Mouse (Mus musculus) intestine, embryonic 14.5 days (tissue): ENCODE data around the gene Dcaf10. TPM values are rescaled to one million over a fixed set of nuclear protein-coding genes. Genes with fewer than 3 reads are reported as not detected.

ENCODE experiments used
- ATAC-seq: fragments of 200-750 bp; cut with Nextera tagmentation; replicated peaks from 2 replicates; pipeline ENCODE4 v1.8.0; 2017; ENCODE audit warnings: low read depth, moderate number of reproducible peaks, moderate TSS enrichment, moderate library complexity; ENCODE audit not compliant: low FRiP score, low TSS enrichment
- DNase-seq: peaks from one replicate; pipeline ENCODE4 v3.0.0-alpha.2; 2018; ENCODE audit warnings: low spot score
- H3K27ac ChIP-seq: fragments of 300-500 bp; sonication (generic); 2 replicates; pipeline ENCODE4 v1.5.1; 2014; ENCODE audit warnings: low read depth, mild to moderate bottlenecking, control low read depth
- H3K27me3 ChIP-seq: fragments of 300-500 bp; sonication (generic); replicated peaks from 2 replicates; pipeline ENCODE4 v1.6.1; 2014; ENCODE audit warnings: low read length, control low read depth; ENCODE audit not compliant: control insufficient read depth, insufficient read depth
- H3K36me3 ChIP-seq: fragments of 300-500 bp; sonication (generic); 2 replicates; pipeline ENCODE4 v1.6.1; 2014; ENCODE audit warnings: low read length, control low read depth; ENCODE audit not compliant: control insufficient read depth, insufficient read depth
- H3K4me1 ChIP-seq: fragments of 300-500 bp; sonication (generic); replicated peaks from 2 replicates; pipeline ENCODE4 v1.6.1; 2014; ENCODE audit warnings: low read length, control low read depth, mixed read lengths; ENCODE audit not compliant: control insufficient read depth, insufficient read depth
- H3K4me2 ChIP-seq: fragments of 300-500 bp; sonication (generic); 2 replicates; pipeline ENCODE4 v1.6.1; 2014; ENCODE audit warnings: low read length
- H3K4me3 ChIP-seq: fragments of 300-500 bp; sonication (generic); 2 replicates; pipeline ENCODE4 v1.5.1; 2014; ENCODE audit warnings: low read depth, low read length, control low read depth, mixed read lengths
- H3K9ac ChIP-seq: fragments of 300-500 bp; sonication (generic); 2 replicates; pipeline ENCODE4 v1.6.1; 2014; ENCODE audit warnings: mild to moderate bottlenecking, low read length
- H3K9me3 ChIP-seq: fragments of 300-500 bp; sonication (generic); 2 replicates; pipeline ENCODE4 v1.6.1; 2016; ENCODE audit warnings: low read length, control low read depth; ENCODE audit not compliant: control insufficient read depth
- WGBS: fragments of 180-500 bp; shearing (Covaris S2); extraction: QIAGEN DNeasy Blood & Tissue Kit; methylation state at CpG from one replicate; pipeline ENCODE4 v1.1.7; 2014; 5-methylcytosine and 5-hydroxymethylcytosine counted together
- polyA plus RNA-seq: library from polyadenylated mRNA; unstranded; fragments of >200 nt; fragmentation: Nextera tagmentation; extraction: Ambion mirVana; gene quantifications from 2 replicates; pipeline ENCODE4 v1.2.1, GENCODE M21; 2014

Gene Dcaf10
- polyA plus RNA-seq, 1 experiment from 2014 or later: 14.2 TPM

DNA sequence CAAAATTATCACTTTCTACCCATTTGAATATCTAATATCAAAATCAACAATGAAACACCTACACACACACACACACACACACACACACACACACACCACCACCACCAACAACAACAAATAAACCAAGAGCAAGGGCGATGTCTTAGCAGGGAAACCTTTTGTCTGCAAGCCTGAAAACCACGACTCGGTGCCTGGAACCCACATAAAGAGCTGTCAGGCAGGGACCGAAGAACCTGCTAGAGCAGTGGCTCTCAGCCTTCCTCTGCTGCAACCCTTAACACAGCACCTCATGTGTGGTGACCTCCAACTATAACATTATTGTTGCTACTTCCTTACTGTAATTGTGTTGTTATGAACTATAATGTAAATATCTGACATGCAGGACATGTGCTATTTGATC, 60.4 kb downstream of the Dcaf10 start:
- Histone ChIP-seq H3K36me3 (peaks cover 64% of the 10 kb centered on the region), H3K9me3 (no peaks in the 10 kb centered on the region), H3K27ac (no peak overlapping the region), H3K27me3 (no peaks in the 10 kb centered on the region), H3K9ac (no peak overlapping the region), H3K4me1 (peaks cover 17% of the 10 kb centered on the region), H3K4me3 (no peak overlapping the region), H3K4me2 (no peak overlapping the region)
- ATAC-seq: no peak
- DNase-seq: no peak
- 91% methylated on average over 4 of the region's 4 CpGs for WGBS

DNA sequence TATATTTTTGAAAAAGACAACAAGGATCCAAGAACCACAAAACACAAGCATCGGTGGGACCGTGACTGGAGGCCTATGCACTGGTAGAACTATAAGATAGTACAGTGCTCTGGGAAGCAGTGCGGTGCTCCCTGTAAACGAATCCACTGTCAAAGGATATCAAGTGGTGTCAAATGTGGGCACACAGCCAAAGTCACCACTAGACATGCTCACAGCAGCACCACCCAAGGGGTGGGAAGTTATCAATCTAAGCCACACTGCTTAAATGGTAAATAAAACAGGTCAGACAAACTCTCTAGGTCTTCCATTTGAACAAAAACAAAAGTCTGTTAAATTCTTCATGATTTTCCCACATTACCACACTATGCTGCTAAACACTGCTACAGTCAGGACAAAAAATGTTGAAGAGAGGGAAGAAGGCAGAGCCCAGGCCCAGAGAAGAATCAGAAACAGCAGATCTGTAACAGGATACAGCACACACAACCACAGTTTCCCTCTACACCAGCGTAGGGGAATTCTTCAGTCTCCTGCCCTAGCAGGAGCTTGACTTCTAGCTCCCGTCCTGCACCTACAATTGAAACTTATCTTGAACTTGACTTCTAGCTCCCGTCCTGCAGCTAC, 61.1 kb downstream of the Dcaf10 start:
- H3K4me1 ChIP-seq: peaks cover 21% of the 10 kb centered on the region
- no peak overlapping the region for H3K4me2 ChIP-seq
- no peaks in the 10 kb centered on the region for H3K9me3 ChIP-seq
- H3K36me3 ChIP-seq: peaks cover 58% of the 10 kb centered on the region
- ATAC-seq (no peak), DNase-seq (no peak)
- no peak overlapping the region for H3K9ac ChIP-seq
- no peaks in the 10 kb centered on the region for H3K27me3 ChIP-seq
- H3K4me3 ChIP-seq: no peak overlapping the region
- WGBS: 84% methylated on average over 7 of the region's 7 CpGs
- H3K27ac ChIP-seq: no peak overlapping the region

DNA sequence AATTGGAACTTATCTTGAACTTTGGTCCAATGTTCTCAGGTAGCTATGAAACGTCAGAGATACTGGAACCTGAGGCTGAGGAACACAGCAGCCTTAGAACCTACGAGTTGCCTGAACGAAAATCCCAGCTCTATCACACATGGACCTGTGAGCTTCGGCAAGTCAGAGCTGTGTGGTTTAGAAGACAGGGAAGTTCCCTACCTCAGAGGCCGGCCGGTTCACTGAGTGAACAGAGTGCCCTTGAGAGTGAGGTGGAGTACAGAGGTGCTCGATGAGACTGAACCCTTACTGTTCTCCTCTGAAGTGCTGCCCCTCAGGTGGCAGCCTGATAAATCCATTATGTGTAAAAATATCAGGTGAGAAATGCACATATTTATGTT, 61.6 kb downstream of the Dcaf10 start:
- H3K4me2 ChIP-seq: no peak overlapping the region
- no peak overlapping the region for H3K27ac ChIP-seq
- ATAC-seq (no peak), DNase-seq (peak; percentile 41)
- H3K36me3 ChIP-seq: peaks cover 54% of the 10 kb centered on the region
- H3K4me3 ChIP-seq: no peak overlapping the region
- H3K9me3 ChIP-seq: no peaks in the 10 kb centered on the region
- 84% methylated on average over 7 of the region's 7 CpGs for WGBS
- peaks cover 21% of the 10 kb centered on the region for H3K4me1 ChIP-seq
- no peaks in the 10 kb centered on the region for H3K27me3 ChIP-seq
- no peak overlapping the region for H3K9ac ChIP-seq

DNA sequence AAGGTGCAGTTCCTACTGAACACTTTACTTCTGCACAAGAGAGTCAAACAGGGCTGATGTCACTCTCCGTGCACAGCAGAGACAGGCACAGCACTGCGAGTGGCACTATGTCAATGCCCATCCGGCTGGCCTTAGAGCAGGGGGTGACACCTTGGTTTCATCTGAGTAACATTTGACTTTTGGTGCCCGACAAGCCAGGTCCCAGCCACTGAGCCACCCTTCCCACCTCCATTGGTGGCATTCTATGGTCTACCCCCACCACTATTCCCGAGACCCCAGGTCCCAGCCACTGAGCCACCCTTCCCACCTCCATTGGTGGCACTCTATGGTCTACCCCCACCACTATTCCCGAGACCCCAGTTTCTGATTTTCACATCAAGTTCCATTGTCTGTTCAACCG, 62.2 kb downstream of the Dcaf10 start:
- H3K27ac ChIP-seq: no peak overlapping the region
- H3K27me3 ChIP-seq: no peaks in the 10 kb centered on the region
- no peak for DNase-seq
- no peak overlapping the region for H3K4me2 ChIP-seq
- 94% methylated on average over 7 of the region's 7 CpGs for WGBS
- H3K4me3 ChIP-seq: no peak overlapping the region
- H3K9ac ChIP-seq: no peak overlapping the region
- no peak for ATAC-seq
- no peaks in the 10 kb centered on the region for H3K9me3 ChIP-seq
- peaks cover 22% of the 10 kb centered on the region for H3K4me1 ChIP-seq
- H3K36me3 ChIP-seq: peaks cover 48% of the 10 kb centered on the region

DNA sequence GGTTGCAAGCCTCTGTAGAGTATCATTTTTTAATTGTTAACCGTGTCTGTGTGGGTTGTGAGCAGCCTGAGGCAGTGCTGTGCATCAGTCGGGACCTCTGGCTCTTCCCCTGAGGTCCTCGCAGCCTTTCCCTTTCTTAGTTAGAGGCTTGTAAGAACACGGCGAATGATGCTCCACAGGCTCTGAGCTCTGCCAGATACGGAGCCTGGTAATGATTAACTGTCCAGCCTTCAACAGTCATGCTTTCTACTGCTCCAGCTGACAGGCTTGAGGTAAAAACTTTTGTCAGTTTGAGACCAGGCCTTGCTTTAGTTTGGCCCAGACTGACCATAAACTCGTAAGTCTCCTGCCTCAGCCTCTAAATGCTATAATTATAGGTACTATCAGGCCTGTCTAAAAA, 63.4 kb downstream of the Dcaf10 start:
- no peaks in the 10 kb centered on the region for H3K9me3 ChIP-seq
- no peaks in the 10 kb centered on the region for H3K27me3 ChIP-seq
- H3K4me2 ChIP-seq: no peak overlapping the region
- peaks cover 25% of the 10 kb centered on the region for H3K4me1 ChIP-seq
- no peak overlapping the region for H3K4me3 ChIP-seq
- DNase-seq (peak; percentile 48), ATAC-seq (no peak)
- H3K9ac ChIP-seq: no peak overlapping the region
- 43% methylated on average over 7 of the region's 7 CpGs for WGBS
- H3K36me3 ChIP-seq: peaks cover 36% of the 10 kb centered on the region
- H3K27ac ChIP-seq: no peak overlapping the region

DNA sequence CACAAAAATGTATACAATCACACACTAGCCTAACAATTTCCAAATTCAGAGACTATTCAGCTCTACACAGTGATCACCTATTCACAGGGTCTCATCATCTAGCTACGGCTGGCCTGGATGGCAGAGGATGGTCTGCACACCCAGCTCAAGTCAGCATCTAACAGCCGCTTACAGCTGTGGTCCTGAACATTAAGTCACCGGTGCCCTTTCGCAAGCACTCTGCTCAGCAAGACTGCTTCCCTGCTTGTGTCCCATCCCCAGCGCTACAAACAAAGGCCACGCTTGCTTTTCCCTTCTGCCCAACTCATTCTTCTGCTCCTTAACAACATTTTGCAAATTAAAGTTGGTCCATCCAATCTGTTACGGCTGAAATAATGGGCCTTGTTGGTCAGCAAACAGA, 64.5 kb downstream of the Dcaf10 start:
- Histone ChIP-seq H3K9ac (no peak overlapping the region), H3K4me1 (peaks cover 25% of the 10 kb centered on the region), H3K4me2 (peak overlapping the region; percentile 95; the same call in 1 of the 2 replicates), H3K27ac (no peak overlapping the region), H3K9me3 (no peaks in the 10 kb centered on the region), H3K27me3 (no peaks in the 10 kb centered on the region), H3K36me3 (peaks cover 30% of the 10 kb centered on the region), H3K4me3 (no peak overlapping the region)
- 74% methylated on average over 7 of the region's 7 CpGs for WGBS
- DNase-seq (no peak), ATAC-seq (no peak)

DNA sequence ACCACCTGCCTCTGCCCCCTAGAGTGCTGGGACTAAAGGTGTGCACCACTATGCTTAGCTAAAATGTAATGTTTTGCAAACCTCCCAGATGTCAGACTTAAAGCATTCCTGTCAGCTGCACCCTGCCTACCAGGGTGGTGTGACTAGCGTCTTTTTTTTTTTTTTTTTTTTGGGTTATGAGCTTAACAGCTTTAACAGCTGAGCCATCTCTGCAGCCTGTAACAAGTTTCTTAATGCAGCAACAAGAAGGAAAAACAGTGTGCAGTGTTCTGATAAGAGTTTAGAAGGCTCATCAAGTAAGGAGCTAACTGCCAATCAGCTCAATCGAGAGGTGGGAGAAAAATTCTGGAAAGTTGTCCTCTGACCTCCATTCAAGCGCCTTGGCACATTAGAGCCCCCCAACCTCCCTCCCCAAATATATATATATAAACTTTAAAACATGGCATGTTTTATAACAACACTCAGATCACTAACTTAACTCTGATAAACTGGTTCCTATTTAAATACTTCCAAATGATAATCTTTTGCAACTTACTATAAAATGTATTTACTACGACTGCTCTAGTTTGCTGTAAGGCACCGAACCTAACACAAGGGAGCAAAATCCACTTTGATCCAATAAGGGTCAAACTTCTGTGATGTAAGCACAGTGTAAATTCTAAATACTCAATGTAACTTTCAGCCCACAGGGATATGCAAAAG, 65.3 kb downstream of the Dcaf10 start:
- no peak for DNase-seq
- WGBS: 54% methylated on average over 5 of the region's 5 CpGs
- H3K9ac ChIP-seq: peak overlapping the region; percentile 96

DNA sequence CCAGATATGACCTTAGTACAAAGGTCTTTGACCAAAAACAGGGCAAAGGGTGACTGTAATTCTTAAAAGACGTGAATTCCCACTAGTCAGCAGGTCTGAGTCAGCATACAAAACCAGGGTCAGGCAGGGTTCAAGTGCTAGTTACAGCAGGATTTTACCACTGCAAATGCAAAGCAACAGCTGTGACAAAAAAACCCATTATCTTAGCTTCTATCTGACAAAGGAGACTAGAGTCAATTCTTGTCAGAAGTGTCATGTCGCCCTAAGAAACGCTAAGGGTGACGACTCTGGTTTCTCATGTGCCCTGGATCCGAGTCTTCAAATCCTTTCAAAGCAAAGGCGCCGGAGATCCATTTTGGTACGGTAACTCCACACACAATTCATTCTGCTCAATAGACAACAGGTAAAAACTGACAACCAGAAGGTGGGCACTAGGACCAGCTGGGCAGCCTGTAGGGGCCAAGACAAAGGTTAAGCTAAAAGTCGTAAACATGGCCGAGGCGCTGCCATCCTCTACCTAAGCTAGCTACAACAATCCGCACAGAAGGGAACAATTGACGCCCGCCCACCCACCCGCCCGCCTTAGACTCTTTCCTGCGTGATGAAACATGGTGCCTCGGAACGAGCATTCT, 65.9 kb downstream of the Dcaf10 start:
- peak; percentile 75 for DNase-seq
- under 1% methylated on average over 19 of the region's 19 CpGs for WGBS

More for the DNA sequence above, 65.3 kb downstream of the Dcaf10 start:
- Histone ChIP-seq H3K36me3 (peaks cover 25% of the 10 kb centered on the region), H3K9me3 (no peaks in the 10 kb centered on the region), H3K4me2 (peak overlapping the region; percentile 95), H3K4me3 (peak overlapping the region; percentile 82), H3K27me3 (no peaks in the 10 kb centered on the region), H3K4me1 (peaks cover 25% of the 10 kb centered on the region), H3K27ac (no peak overlapping the region)
- ATAC-seq: no peak

More for the DNA sequence above, 65.9 kb downstream of the Dcaf10 start:
- Histone ChIP-seq H3K27me3 (no peaks in the 10 kb centered on the region), H3K27ac (peak overlapping the region; percentile 89), H3K9ac (peak overlapping the region; percentile 96), H3K4me1 (peaks cover 25% of the 10 kb centered on the region), H3K4me3 (peak overlapping the region; percentile 82), H3K9me3 (no peaks in the 10 kb centered on the region), H3K4me2 (peak overlapping the region; percentile 95), H3K36me3 (peaks cover 19% of the 10 kb centered on the region)
- no peak for ATAC-seq
